Mouse (Mus musculus) heart, postnatal 0 days (tissue): ENCODE measurements around the gene Dok4. TPM values are rescaled to one million over a fixed set of nuclear protein-coding genes. Genes with fewer than 3 reads are reported as not detected.

Experiments
- ATAC-seq: fragments of 200-750 bp; cut with Nextera tagmentation; 2 replicates; pipeline ENCODE4 v1.8.0; 2017; ENCODE audit warnings: low read depth, moderate number of reproducible peaks, moderate library complexity; ENCODE audit not compliant: insufficient read depth
- DNase-seq: peaks from one replicate; pipeline ENCODE4 v3.0.0-alpha.2; 2016; ENCODE audit warnings: low spot score
- H3K27ac ChIP-seq: fragments of 300-500 bp; sonication (generic); 2 replicates; pipeline ENCODE4 v1.5.1; 2014; ENCODE audit warnings: low read depth, mild to moderate bottlenecking
- H3K27me3 ChIP-seq: fragments of 300-500 bp; sonication (generic); 2 replicates; pipeline ENCODE4 v1.6.1; 2014; ENCODE audit warnings: low read length, mixed read lengths; ENCODE audit not compliant: control insufficient read depth, insufficient read depth
- H3K36me3 ChIP-seq: fragments of 300-500 bp; sonication (generic); replicated peaks from 2 replicates; pipeline ENCODE4 v1.6.1; 2014; ENCODE audit warnings: low read length, mixed read lengths; ENCODE audit not compliant: control insufficient read depth, insufficient read depth
- H3K4me1 ChIP-seq: fragments of 300-500 bp; sonication (generic); 2 replicates; pipeline ENCODE4 v1.6.1; 2014; ENCODE audit warnings: antibody characterized with exemption; ENCODE audit not compliant: control insufficient read depth, insufficient read depth
- H3K4me2 ChIP-seq: fragments of 300-500 bp; sonication (generic); 2 replicates; pipeline ENCODE4 v1.6.1; 2014; ENCODE audit warnings: low read depth, mild to moderate bottlenecking, low read length, moderate library complexity
- H3K4me3 ChIP-seq: fragments of 300-500 bp; sonication (generic); 2 replicates; pipeline ENCODE4 v1.5.1; 2014; ENCODE audit warnings: low read depth, low read length
- H3K9ac ChIP-seq: fragments of 300-500 bp; sonication (generic); replicated peaks from 2 replicates; pipeline ENCODE4 v1.6.1; 2014; ENCODE audit warnings: low read depth, low read length, mixed read lengths
- H3K9me3 ChIP-seq: fragments of 300-500 bp; sonication (generic); replicated peaks from 2 replicates; pipeline ENCODE4 v1.6.1; 2016; ENCODE audit warnings: low read length; ENCODE audit not compliant: control insufficient read depth
- CTCF ChIP-seq: IDR thresholded peaks from 2 replicates; pipeline ENCODE4 v1.5.1; 2016; ENCODE audit warnings: antibody characterized with exemption, control low read depth, low read depth
- EP300 ChIP-seq: IDR thresholded peaks from 2 replicates; pipeline ENCODE4 v1.6.1; 2016; ENCODE audit warnings: antibody characterized with exemption, low read depth
- WGBS: fragments of 180-500 bp; shearing (Covaris S2); extraction: QIAGEN DNeasy Blood & Tissue Kit; methylation state at CpG from one replicate; pipeline ENCODE4 v1.1.7; 2014; 5-methylcytosine and 5-hydroxymethylcytosine counted together
- polyA plus RNA-seq: library from polyadenylated mRNA; unstranded; fragments of >200 nt; fragmentation: Nextera tagmentation; extraction: Ambion mirVana; gene quantifications from 2 replicates; pipeline ENCODE4 v1.2.1, GENCODE M21; 2015
- total RNA-seq: library from RNA; depleted of rRNA; stranded (reverse); fragments of >200 nt; gene quantifications from 2 replicates; pipeline ENCODE4 v1.2.3, GENCODE M21; 2014; ENCODE audit warnings: low replicate concordance; rRNA removed

The Dok4 gene
- total and polyA plus RNA-seq, 2 experiments from 2014 or later: 28.7 to 43.4 TPM

DNA sequence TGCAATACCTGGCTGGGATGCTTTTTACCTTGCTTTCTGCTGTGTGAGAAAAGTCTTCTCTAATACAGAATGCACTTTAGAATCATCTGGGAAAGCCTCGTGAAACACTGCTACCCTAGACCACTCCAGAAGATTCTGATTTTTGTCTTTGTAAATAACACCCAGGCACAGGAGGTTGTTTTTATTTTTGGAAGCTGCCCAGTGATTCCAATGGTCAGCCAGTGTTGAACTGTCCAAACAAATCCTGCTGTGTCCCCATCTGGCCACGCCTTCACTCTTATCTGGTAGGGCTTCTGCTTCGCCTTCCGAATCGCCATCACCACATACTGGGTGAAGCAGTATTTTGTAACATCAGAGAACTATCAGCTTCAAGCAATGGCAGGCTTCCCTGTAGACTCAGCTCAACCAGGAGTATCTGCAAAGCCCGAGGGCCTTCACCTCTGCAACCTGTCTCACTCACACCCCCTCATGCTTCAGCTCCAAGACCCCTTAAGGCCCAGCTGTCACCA is 56.4 kb downstream of the Dok4 start:
- no peak for ATAC-seq
- H3K27ac ChIP-seq: no peak overlapping the region
- 51% methylated on average over 6 of the region's 6 CpGs for WGBS

GRCm38 (mm10) chr8:94817933-94818332 is 58.2 kb downstream of the Dok4 start:
- Histone ChIP-seq H3K9me3 (no peaks in the 10 kb centered on the region), H3K27me3 (no peaks in the 10 kb centered on the region), H3K36me3 (peaks cover 22% of the 10 kb centered on the region), H3K27ac (no peak overlapping the region), H3K9ac (no peak overlapping the region), H3K4me3 (no peak overlapping the region), H3K4me2 (no peak overlapping the region), H3K4me1 (no peaks in the 10 kb centered on the region)
- ATAC-seq (no peak), DNase-seq (no peak)
- TF ChIP-seq EP300: no peak
- no peak for TF ChIP-seq CTCF
- WGBS: 81% methylated on average over 11 of the region's 11 CpGs

More for the DNA sequence above, 56.4 kb downstream of the Dok4 start:
- H3K4me3 ChIP-seq: no peak overlapping the region
- H3K27me3 ChIP-seq: no peaks in the 10 kb centered on the region
- H3K4me1 ChIP-seq: no peaks in the 10 kb centered on the region
- H3K9ac ChIP-seq: no peak overlapping the region
- no peaks in the 10 kb centered on the region for H3K9me3 ChIP-seq
- peaks cover 38% of the 10 kb centered on the region for H3K36me3 ChIP-seq
- H3K4me2 ChIP-seq: no peak overlapping the region
- no peak for TF ChIP-seq EP300
- no peak for TF ChIP-seq CTCF
- DNase-seq: no peak

- Histone ChIP-seq H3K36me3 (no peaks in the 10 kb centered on the region), H3K4me1 (no peaks in the 10 kb centered on the region), H3K27ac (no peak overlapping the region), H3K4me3 (no peak overlapping the region), H3K4me2 (no peak overlapping the region), H3K9ac (no peak overlapping the region), H3K27me3 (no peaks in the 10 kb centered on the region), H3K9me3 (no peaks in the 10 kb centered on the region)
- no peak for DNase-seq
- peak; percentile 49 for TF ChIP-seq CTCF
- no peak for TF ChIP-seq EP300
- ATAC-seq: no peak
- WGBS: 0% methylated on average over 1 of the region's 1 CpGs
Measured at GRCm38 (mm10) chr8:94814556-94814955, 61.6 kb downstream of the Dok4 start.

Other genes starting within 250 kb of the Dok4 start
- 160 and 223 TPM in 2 replicates for gene Arl2bp, start 209.7 kb downstream of the Dok4 start, total RNA-seq
- 110 and 125 TPM in 2 replicates for gene Arl2bp, start 209.7 kb downstream of the Dok4 start, polyA plus RNA-seq
- gene Pllp, start 180.1 kb downstream of the Dok4 start, total RNA-seq: 1.7 and 5.0 TPM in 2 replicates
- 0.21 and 0.36 TPM in 2 replicates for gene Pllp, start 180.1 kb downstream of the Dok4 start, polyA plus RNA-seq
- 1.7 TPM in 1 of 2 replicates, not detected in the other for gene Ccl22, start 130.7 kb downstream of the Dok4 start, total RNA-seq
- gene Ccl22, start 130.7 kb downstream of the Dok4 start, polyA plus RNA-seq: not detected in 2 replicates
- 2.3 and 6.2 TPM in 2 replicates for gene Cx3cl1, start 104.3 kb downstream of the Dok4 start, total RNA-seq
- gene Cx3cl1, start 104.3 kb downstream of the Dok4 start, polyA plus RNA-seq: 3.3 and 4.1 TPM in 2 replicates
- gene Ccl17, start 65.9 kb downstream of the Dok4 start, total RNA-seq: not detected in 2 replicates
- gene Ccl17, start 65.9 kb downstream of the Dok4 start, polyA plus RNA-seq: 0.25 TPM in 1 of 2 replicates, not detected in the other
- gene Coq9, start 38.0 kb downstream of the Dok4 start, total RNA-seq: 620 and 677 TPM in 2 replicates
- 290 and 300 TPM in 2 replicates for gene Coq9, start 38.0 kb downstream of the Dok4 start, polyA plus RNA-seq
- 41.6 and 80.6 TPM in 2 replicates for gene Ciapin1, start 38.0 kb downstream of the Dok4 start, total RNA-seq
- gene Ciapin1, start 38.0 kb downstream of the Dok4 start, polyA plus RNA-seq: 84.0 and 92.2 TPM in 2 replicates
- 96.3 and 112 TPM in 2 replicates for gene Polr2c, start 18.9 kb downstream of the Dok4 start, total RNA-seq
- 117 and 121 TPM in 2 replicates for gene Polr2c, start 18.9 kb downstream of the Dok4 start, polyA plus RNA-seq
- gene Ccdc102a, start 41.8 kb upstream of the Dok4 start, total RNA-seq: 12.4 and 24.7 TPM in 2 replicates
- gene Ccdc102a, start 41.8 kb upstream of the Dok4 start, polyA plus RNA-seq: 10.1 and 10.6 TPM in 2 replicates
- gene Adgrg5, start 47.4 kb upstream of the Dok4 start, total RNA-seq: 0.12 TPM in 1 of 2 replicates, not detected in the other
- 0.08 and 0.15 TPM in 2 replicates for gene Adgrg5, start 47.4 kb upstream of the Dok4 start, polyA plus RNA-seq
- gene Adgrg1, start 98.4 kb upstream of the Dok4 start, total RNA-seq: 8.0 and 19.2 TPM in 2 replicates
- 5.6 and 6.6 TPM in 2 replicates for gene Adgrg1, start 98.4 kb upstream of the Dok4 start, polyA plus RNA-seq
- 4.4 and 5.4 TPM in 2 replicates for gene Adgrg3, start 141.4 kb upstream of the Dok4 start, total RNA-seq
- 2.7 and 2.8 TPM in 2 replicates for gene Adgrg3, start 141.4 kb upstream of the Dok4 start, polyA plus RNA-seq
- not detected in 2 replicates for gene Drc7, start 178.8 kb upstream of the Dok4 start, total RNA-seq
- gene Drc7, start 178.8 kb upstream of the Dok4 start, polyA plus RNA-seq: 0.12 TPM in 1 of 2 replicates, not detected in the other
- gene Katnb1, start 204.9 kb upstream of the Dok4 start, total RNA-seq: 10.7 and 20.5 TPM in 2 replicates
- 8.2 and 10.2 TPM in 2 replicates for gene Katnb1, start 204.9 kb upstream of the Dok4 start, polyA plus RNA-seq